Mouse (Mus musculus): ENCODE data around the gene Slc13a5.

- TF ChIP-seq POLR2A (IDR thresholded peaks at IDR 0.05; ENCODE audit: low read depth, low read length) (no peak), CTCF (conservative IDR thresholded peaks at IDR 0.05; ENCODE audit: insufficient read depth, insufficient read length, low read depth, low read length) (no peak)
Measured at GRCm38 (mm10) chr11:72266960-72267560, at the start of gene Slc13a5.
